In the genomic region with DNA sequence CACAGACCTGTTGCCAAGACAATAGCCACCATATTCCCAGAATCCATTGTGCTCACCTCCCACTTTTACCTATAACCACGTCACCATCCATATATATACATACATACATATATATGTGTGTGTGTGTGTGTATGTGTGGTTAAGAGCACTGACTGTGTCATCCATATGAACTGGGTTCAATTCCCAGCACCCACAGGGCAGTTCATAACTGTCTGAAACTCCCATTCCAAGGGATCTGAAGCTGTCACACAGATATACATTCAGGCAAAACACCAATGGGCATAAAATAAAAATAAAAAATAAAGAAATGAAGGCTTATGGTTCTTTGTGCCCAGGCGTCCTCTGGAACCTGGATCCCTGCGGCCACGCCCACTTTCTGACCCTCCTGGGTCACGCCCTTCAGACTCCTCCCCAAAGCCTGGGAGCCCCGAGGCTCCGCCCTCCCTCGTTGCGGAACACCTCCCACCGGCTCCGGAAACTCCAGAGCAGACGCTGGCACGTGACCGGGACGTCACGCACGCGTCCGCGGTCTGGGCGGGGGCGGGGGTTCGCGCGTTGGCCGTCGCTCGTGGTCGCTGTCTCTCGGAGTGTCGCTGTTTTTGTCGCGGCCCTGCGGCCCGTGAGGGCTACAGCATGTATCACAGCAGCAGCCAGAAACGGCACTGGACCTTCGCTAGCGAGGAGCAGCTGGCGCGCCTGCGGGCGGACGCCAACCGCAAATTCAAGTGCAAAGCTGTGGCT, we compare ENCODE assay signal across 8 mouse cellular contexts. TPM values are rescaled to one million over a fixed set of nuclear protein-coding genes. Genes with fewer than 3 reads are reported as not detected.
A peak's percentile ranks its signal among the peaks of the same experiment; 100 is the strongest.
DNase-seq lines count a peak whose midpoint lies in the region; ATAC-seq lines count a peak whose summit lies in the region.

A gene (plus strand): TSS at position 506 of the 741 bp plus-strand sequence.

- 2% methylated on average over 44 of the region's 44 CpGs for WGBS in lung, embryonic 16.5 days

- H3K9ac ChIP-seq in lung, embryonic 16.5 days (ENCODE audit: low read length), result peak within 1 kb of the TSS; percentile 96

- peak within 1 kb of the TSS; percentile 67 for H3K4me2 ChIP-seq in lung, embryonic 16.5 days (ENCODE audit: low read depth, low read length)

- peak within 1 kb of the TSS; percentile 93 for H3K4me3 ChIP-seq in lung, embryonic 16.5 days (ENCODE audit: low read length)

- H3K27ac ChIP-seq in lung, embryonic 16.5 days (ENCODE audit: low read length), result peak within 1 kb of the TSS; percentile 83

- H3K4me1 ChIP-seq in lung, embryonic 16.5 days (replicated peaks; ENCODE audit: control insufficient read depth, insufficient read depth, low read length), result no peaks in the 10 kb centered on the region; the same call in 1 of the 2 replicates

- H3K9me3 ChIP-seq in lung, embryonic 16.5 days (ENCODE audit: control insufficient read depth, low read length), result no peaks in the 10 kb centered on the region

- no peaks in the 10 kb centered on the region for H3K27me3 ChIP-seq in lung, embryonic 16.5 days (ENCODE audit: control insufficient read depth, insufficient read depth, low read depth, low read length)

- peak; percentile 86 to 94 for ATAC-seq in hematopoietic stem cell, adult 5-6 weeks (replicated peaks in 1 of 2; ENCODE audit: insufficient read depth in 1 of 2, low FRiP score in 2 of 2, low TSS enrichment in 1 of 2, low read depth in 1 of 2, poor library complexity in 2 of 2, severe bottlenecking in 2 of 2)
- peak; percentile 98 for ATAC-seq in lung, embryonic 16.5 days (ENCODE audit: low read depth)

- DNase-seq in MEL-GATA-1-ER (ENCODE audit: extremely low read depth, low read depth), result peak; percentile 62
- DNase-seq in cerebellum, adult 8-10 months, result peak; percentile 90
- peak; percentile 91 for DNase-seq in forelimb bud, embryonic 11.5 days (ENCODE audit: low read depth, low spot score)
- peak; percentile 71 for DNase-seq in layer of hippocampus, adult 9-10 months (ENCODE audit: low spot score)
- peak; percentile 76 for DNase-seq in ovary, postnatal 10 days (ENCODE audit: low spot score)
- DNase-seq in thymus, postnatal 10 days (ENCODE audit: low spot score in 2 of 2), result peak; percentile 82 to 85

- peaks cover 7% of the 10 kb centered on the region; the same call in 1 of the 2 replicates for H3K36me3 ChIP-seq in lung, embryonic 16.5 days (ENCODE audit: control insufficient read depth, insufficient read depth, low read length)

RNA-seq across cellular contexts. Expression of the gene that starts here (rescaled TPM):
- 77.7 and 116 TPM in 2 replicates for total RNA-seq in hematopoietic stem cell, adult 5-6 weeks (2017)
- polyA plus RNA-seq in lung, embryonic 16.5 days (2015; fragmentation: Nextera tagmentation; extraction: Ambion mirVana), result 76.8 and 78.2 TPM in 2 replicates

Comparison
In these comparisons a context has a peak if more than half of its experiments do, and no peak if none do; other contexts are left out.
1. Peak in every context shown above with its lines: DNase-seq, ATAC-seq, H3K4me3 ChIP-seq and H3K27ac ChIP-seq.